Mouse (Mus musculus): ENCODE measurements around the gene Alcam. TPM values are rescaled to one million over a fixed set of nuclear protein-coding genes. Genes with fewer than 3 reads are reported as not detected.

Gene Alcam
- polyA plus RNA-seq (2014; fragmentation: Illumina TruSeq; extraction: RNeasy Lipid Tissue Mini Kit (QIAGEN cat#74804); ENCODE audit: low read depth, low replicate concordance), result 118 TPM

DNA sequence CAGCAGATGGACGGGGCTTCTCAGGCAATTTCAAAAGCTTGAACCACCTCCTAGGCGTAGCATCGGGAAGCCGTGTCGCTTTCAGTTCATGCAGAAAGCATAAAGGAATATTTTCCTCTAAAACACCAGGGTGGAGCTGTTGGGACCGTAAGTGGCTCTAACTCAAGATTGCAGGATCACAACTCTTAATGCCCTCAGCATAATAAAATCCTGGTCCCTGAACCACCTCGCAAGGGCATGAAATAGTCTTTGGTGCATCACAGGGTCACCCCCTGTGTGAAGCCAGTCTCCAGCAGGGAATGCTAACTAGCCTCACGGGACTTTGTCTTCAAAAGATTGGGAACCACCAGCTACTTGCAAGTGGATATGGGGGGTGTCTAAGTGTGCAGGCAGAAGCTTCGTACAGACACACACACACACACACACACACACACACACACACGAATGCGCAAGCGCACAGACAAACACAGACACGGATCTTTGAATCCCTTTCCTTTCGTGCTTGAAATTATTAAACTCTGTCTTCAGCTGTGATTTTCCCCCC is at the start of gene Alcam:
Gene Alcam (minus strand): TSS at position 104 of the 544 bp plus-strand sequence.

